Comparison of ENCODE assay signal across 20 mouse cellular contexts in genomic region chr16:94735472-94735871, GRCm38 (mm10).
A peak's percentile ranks its signal among the peaks of the same experiment; 100 is the strongest.
DNase-seq lines count a peak whose midpoint lies in the region; ATAC-seq and TF ChIP-seq lines count a peak whose summit lies in the region.
"Had no signal": no experiment of that assay in that cellular context is flagged by ENCODE, and none has a peak within 500 bp of the region (broad histone marks: within the 10 kb centered on the region; RNA-seq: fewer than 3 reads in every experiment).

No protein-coding gene starts in this region.

- peak; percentile 8; the same call in 1 of the 2 replicates for TF ChIP-seq CTCF in gastrocnemius, adult 2 months (IDR thresholded peaks at IDR 0.05)
- TF ChIP-seq CTCF in kidney, adult 2 months (conservative IDR thresholded peaks at IDR 0.05; ENCODE audit: insufficient read depth, insufficient read length, low read depth, low read length), result no peak

- H3K36me3 ChIP-seq in kidney, adult 2 months (ENCODE audit: control insufficient read depth, insufficient read depth, low read length), result no peaks in the 10 kb centered on the region
- H3K36me3 ChIP-seq: lung, embryonic 15.5 days; midbrain, embryonic 13.5 days; neural tube, embryonic 13.5 days had no signal

- no peak for DNase-seq in gastrocnemius, adult 2 months
- no peak for DNase-seq in gastrocnemius, postnatal 10 days
- peak; percentile 26 for DNase-seq in kidney, postnatal 10 days
- DNase-seq in kidney, adult 2 months, result no peak
- DNase-seq in 3T3-L1 (ENCODE audit: low read depth, low spot score) (peak; percentile 40), R1 (ENCODE audit: low read depth, low spot score) (peak; percentile 37)
- no peak for DNase-seq in spleen, adult 12 weeks (ENCODE audit: low spot score)
- DNase-seq: adrenal gland, postnatal 10 days; cerebellum, postnatal 10 days; embryo, embryonic 11 days; kidney, adult 9 months; left cerebral cortex, postnatal 4 days; liver; thymus, adult 18-20 months; thymus, postnatal 4 days had no signal

- no peak for TF ChIP-seq POLR2A in kidney, adult 2 months (IDR thresholded peaks at IDR 0.05; ENCODE audit: low read depth, low read length)

- no peaks in the 10 kb centered on the region for H3K4me1 ChIP-seq in kidney, adult 2 months (ENCODE audit: control insufficient read depth, insufficient read depth, low read length)
- H3K4me1 ChIP-seq: lung, embryonic 15.5 days had no signal

- H3K4me3 ChIP-seq in gastrocnemius, adult 2 months, result no peak overlapping the region
- H3K4me3 ChIP-seq in kidney, adult 2 months (ENCODE audit: insufficient read depth, low read depth, low read length), result no peak overlapping the region
- H3K4me3 ChIP-seq: lung, embryonic 15.5 days; midbrain, embryonic 13.5 days; neural tube, embryonic 13.5 days had no signal

- no peak for ATAC-seq in granulocyte monocyte progenitor cell, adult 5-6 weeks (replicated peaks; ENCODE audit: poor library complexity, severe bottlenecking)
- ATAC-seq: forebrain, embryonic 16.5 days; midbrain, embryonic 13.5 days had no signal

- intact Hi-C loops in gastrocnemius, adult 2 months (cut with DNase I), result no loop called here

- 66% methylated on average over 3 of the region's 3 CpGs for WGBS in kidney, adult 2 months

- H3K27ac ChIP-seq in gastrocnemius, adult 2 months, result no peak overlapping the region
- H3K27ac ChIP-seq in kidney, adult 2 months (ENCODE audit: insufficient read depth, low read depth, low read length), result no peak overlapping the region
- H3K27ac ChIP-seq: lung, embryonic 15.5 days; midbrain, embryonic 13.5 days; neural tube, embryonic 13.5 days had no signal

- H3K27me3 ChIP-seq in kidney, adult 2 months (replicated peaks; ENCODE audit: control insufficient read depth, insufficient read depth, low read length), result no peaks in the 10 kb centered on the region
- H3K27me3 ChIP-seq: lung, embryonic 15.5 days; midbrain, embryonic 13.5 days; neural tube, embryonic 13.5 days had no signal

Comparison
In these comparisons a context has a peak if more than half of its experiments do, and no peak if none do; other contexts are left out.
1. DNase-seq: peak in kidney, postnatal 10 days (single experiment), 3T3-L1 (single experiment) and R1 (single experiment); none in gastrocnemius, adult 2 months (single experiment), gastrocnemius, postnatal 10 days (single experiment), kidney, adult 2 months (single experiment) and spleen, adult 12 weeks (single experiment).